Comparison of ENCODE assay signal across 19 mouse cellular contexts in genomic region chr11:77026559-77026958, GRCm38 (mm10). TPM values are rescaled to one million over a fixed set of nuclear protein-coding genes. Genes with fewer than 3 reads are reported as not detected.
DNase-seq lines count a peak whose midpoint lies in the region; ATAC-seq and TF ChIP-seq lines count a peak whose summit lies in the region.
"Had no signal": no experiment of that assay in that cellular context is flagged by ENCODE, and none has a peak within 500 bp of the region (broad histone marks: within the 10 kb centered on the region; RNA-seq: fewer than 3 reads in every experiment).

No protein-coding gene starts in this region.

- no peaks in the 10 kb centered on the region for H3K4me1 ChIP-seq in forebrain, postnatal 0 days (ENCODE audit: insufficient read depth)
- no peaks in the 10 kb centered on the region for H3K4me1 ChIP-seq in forebrain, embryonic 14.5 days (ENCODE audit: control insufficient read depth, insufficient read depth, low read length)
- H3K4me1 ChIP-seq: heart, embryonic 15.5 days; hindbrain, embryonic 12.5 days; limb, embryonic 12.5 days; neural tube, embryonic 13.5 days had no signal

- 87% methylated on average over 3 of the region's 3 CpGs for WGBS in forebrain, postnatal 0 days
- WGBS in forebrain, embryonic 14.5 days, result 85% methylated on average over 3 of the region's 3 CpGs

- no peak for DNase-seq in forebrain, postnatal 0 days
- DNase-seq in forebrain, embryonic 14.5 days (ENCODE audit: low spot score), result no peak
- no peak for DNase-seq in layer of hippocampus, adult 2 months (ENCODE audit: low spot score in 2 of 2)
- no peak for DNase-seq in layer of hippocampus, postnatal 14 days (ENCODE audit: low spot score in 2 of 2)
- peak; percentile 28 for DNase-seq in thymus, postnatal 4 days
- no peak for DNase-seq in thymus, adult 18-20 months
- no peak for DNase-seq in cerebellum, postnatal 14 days
- DNase-seq in retina, embryonic 14.5 days (ENCODE audit: low spot score), result no peak
- DNase-seq: adrenal gland, adult 8-10 months; cerebellum, adult 9-10 months; gastrocnemius, postnatal 25 days; kidney, adult 8-10 months; retina, postnatal 1 day; thymus, postnatal 14 days had no signal

- no peaks in the 10 kb centered on the region for H3K27me3 ChIP-seq in forebrain, postnatal 0 days (ENCODE audit: insufficient read depth, low read length)
- no peaks in the 10 kb centered on the region for H3K27me3 ChIP-seq in forebrain, embryonic 14.5 days (replicated peaks; ENCODE audit: control insufficient read depth, insufficient read depth, low read length)
- H3K27me3 ChIP-seq: heart, embryonic 15.5 days; hindbrain, embryonic 12.5 days; limb, embryonic 12.5 days; neural tube, embryonic 13.5 days had no signal

- no peaks in the 10 kb centered on the region for H3K36me3 ChIP-seq in forebrain, postnatal 0 days (ENCODE audit: insufficient read depth)
- H3K36me3 ChIP-seq in forebrain, embryonic 14.5 days (ENCODE audit: control insufficient read depth, insufficient read depth, low read length), result no peaks in the 10 kb centered on the region
- H3K36me3 ChIP-seq: heart, embryonic 15.5 days; hindbrain, embryonic 12.5 days; limb, embryonic 12.5 days; neural tube, embryonic 13.5 days had no signal

- H3K27ac ChIP-seq in forebrain, postnatal 0 days (ENCODE audit: low read depth, low read length), result no peak overlapping the region
- no peak overlapping the region for H3K27ac ChIP-seq in forebrain, embryonic 14.5 days (ENCODE audit: low read depth, low read length)
- H3K27ac ChIP-seq in layer of hippocampus, adult 2 months, result no peak overlapping the region
- H3K27ac ChIP-seq: heart, embryonic 15.5 days; hindbrain, embryonic 12.5 days; limb, embryonic 12.5 days; neural tube, embryonic 13.5 days had no signal

- H3K9me3 ChIP-seq in forebrain, postnatal 0 days (ENCODE audit: low read length), result no peaks in the 10 kb centered on the region
- H3K9me3 ChIP-seq in forebrain, embryonic 14.5 days (replicated peaks; ENCODE audit: control insufficient read depth, low read length), result no peaks in the 10 kb centered on the region
- H3K9me3 ChIP-seq: heart, embryonic 15.5 days; hindbrain, embryonic 12.5 days; limb, embryonic 12.5 days; neural tube, embryonic 13.5 days had no signal

- ATAC-seq in forebrain, postnatal 0 days, result no peak
- ATAC-seq in forebrain, embryonic 14.5 days, result no peak

- no peak overlapping the region for H3K9ac ChIP-seq in forebrain, postnatal 0 days
- no peak overlapping the region for H3K9ac ChIP-seq in forebrain, embryonic 14.5 days (ENCODE audit: low read length)
- H3K9ac ChIP-seq: heart, embryonic 15.5 days; hindbrain, embryonic 12.5 days; limb, embryonic 12.5 days; neural tube, embryonic 13.5 days had no signal

- TF ChIP-seq CTCF in forebrain, postnatal 0 days (IDR thresholded peaks at IDR 0.05; ENCODE audit: low read depth), result 0 out of 2 replicates have a peak, but pooled peaks have one; percentile 33
- peak; percentile 75 for TF ChIP-seq CTCF in layer of hippocampus, adult 2 months (conservative IDR thresholded peaks at IDR 0.05)

- no peak overlapping the region for H3K4me3 ChIP-seq in forebrain, postnatal 0 days (ENCODE audit: low read depth, low read length)
- no peak overlapping the region for H3K4me3 ChIP-seq in forebrain, embryonic 14.5 days (ENCODE audit: low read depth, low read length)
- H3K4me3 ChIP-seq in layer of hippocampus, adult 2 months, result no peak overlapping the region
- H3K4me3 ChIP-seq: heart, embryonic 15.5 days; hindbrain, embryonic 12.5 days; limb, embryonic 12.5 days; neural tube, embryonic 13.5 days had no signal

- H3K4me2 ChIP-seq in forebrain, postnatal 0 days (ENCODE audit: low read depth), result no peak overlapping the region
- H3K4me2 ChIP-seq in forebrain, embryonic 14.5 days (ENCODE audit: low read length), result no peak overlapping the region
- H3K4me2 ChIP-seq: heart, embryonic 15.5 days; hindbrain, embryonic 12.5 days; limb, embryonic 12.5 days; neural tube, embryonic 13.5 days had no signal

RNA-seq across cellular contexts. Expression of gene Slc6a4, which starts 28.2 kb away (rescaled TPM):
- total RNA-seq in forebrain, postnatal 0 days (2014; rRNA removed), result 1.3 and 3.0 TPM in 2 replicates
- 2.2 and 3.0 TPM in 2 replicates for polyA plus RNA-seq in forebrain, postnatal 0 days (2015; fragmentation: Nextera tagmentation; extraction: Ambion mirVana)
- polyA plus RNA-seq in forebrain, embryonic 14.5 days (2014; fragmentation: Nextera tagmentation; extraction: Ambion mirVana), result 0.10 and 0.46 TPM in 2 replicates
- total RNA-seq in layer of hippocampus, adult 2 months (2021), result not detected
- total RNA-seq in layer of hippocampus, postnatal 14 days (2021), result under 1 TPM in 1 of 2 experiments, not detected in 1; 0.37 TPM
- total RNA-seq: left cerebral cortex, adult 18-20 months had no signal

RNA-seq across cellular contexts. Expression of gene Nsrp1, which starts 51.7 kb away (rescaled TPM):
- 4.2 and 5.7 TPM in 2 replicates for total RNA-seq in forebrain, postnatal 0 days (2014; rRNA removed)
- polyA plus RNA-seq in forebrain, postnatal 0 days (2015; fragmentation: Nextera tagmentation; extraction: Ambion mirVana), result 46.4 and 49.9 TPM in 2 replicates
- 38.7 and 51.0 TPM in 2 replicates for polyA plus RNA-seq in forebrain, embryonic 14.5 days (2014; fragmentation: Nextera tagmentation; extraction: Ambion mirVana)
- 10 to 100 TPM; 18.1 to 20.1 TPM for total RNA-seq in layer of hippocampus, adult 2 months (2021)
- 10 to 100 TPM; 14.6 to 16.6 TPM for total RNA-seq in layer of hippocampus, postnatal 14 days (2021)
